Mouse (Mus musculus): ENCODE measurements around the gene Scn2b. TPM values are rescaled to one million over a fixed set of nuclear protein-coding genes. Genes with fewer than 3 reads are reported as not detected.

Gene Scn2b
- total RNA-seq, 2 experiments from 2014 or later: 253 to 275 TPM

- DNase-seq: no peak
These were observed 2.5 kb downstream of the Scn2b start for GRCm38 (mm10) chr9:45119954-45120530.

DNA sequence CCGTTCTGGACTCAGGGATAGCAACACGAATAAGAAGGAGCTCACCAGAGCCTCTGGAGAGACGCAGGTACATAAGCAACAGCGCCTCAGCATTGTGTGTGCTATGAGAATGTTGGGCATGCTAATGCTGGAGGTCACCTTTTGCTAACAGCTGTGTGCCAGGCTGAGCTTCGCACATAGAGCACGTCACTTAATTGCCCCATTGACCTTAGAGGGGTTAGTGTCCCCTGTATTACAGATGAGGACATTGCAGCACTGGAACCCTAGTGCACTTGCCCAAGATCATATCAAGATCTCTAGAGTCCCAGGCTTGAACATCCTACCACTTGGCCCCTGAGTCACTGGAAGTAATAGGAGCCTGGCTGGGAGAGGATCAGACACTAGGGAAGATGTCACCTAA lies 3.0 kb downstream of the Scn2b start:
- DNase-seq: no peak

DNA sequence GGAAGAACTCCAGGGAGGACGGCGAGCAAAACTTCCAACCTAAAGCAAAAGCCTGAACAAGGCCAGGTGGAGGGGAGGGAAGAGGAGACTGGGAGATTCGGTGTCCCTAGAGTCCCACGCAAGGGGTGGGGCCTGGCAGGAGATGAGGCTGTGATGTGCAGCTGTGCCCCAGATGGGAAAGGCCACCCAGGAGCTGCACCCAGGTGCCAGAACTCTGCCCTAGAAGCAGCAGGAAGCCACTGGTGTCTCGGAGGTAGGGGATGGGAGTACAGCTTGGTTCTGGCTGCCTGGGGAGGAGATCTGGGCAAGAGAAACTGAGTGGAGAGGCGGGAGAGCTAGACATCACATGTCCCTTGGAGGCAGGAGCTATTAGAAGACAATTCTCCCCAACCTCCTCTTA lies 3.4 kb downstream of the Scn2b start:
- no peak for DNase-seq

DNA sequence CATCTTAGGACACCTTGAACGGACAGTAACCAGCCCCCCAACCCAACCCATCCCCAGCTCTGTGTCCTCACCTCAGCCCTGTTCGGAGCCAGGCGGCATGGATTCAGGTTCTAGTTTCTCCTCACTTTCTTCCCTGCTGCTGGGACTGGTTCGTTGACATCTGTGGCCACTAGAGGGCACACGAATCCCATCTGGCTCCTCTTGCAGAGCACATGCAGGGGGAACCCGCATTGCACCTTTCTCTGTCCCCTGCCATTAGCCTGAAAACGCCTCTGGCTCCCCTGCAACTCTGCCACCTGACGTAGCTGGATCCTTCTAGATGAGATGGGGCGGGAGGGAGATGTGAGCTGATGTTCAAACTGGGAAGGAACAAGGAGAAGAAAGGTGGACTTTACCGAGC lies 4.2 kb downstream of the Scn2b start:
- peak; percentile 73 to 74 for DNase-seq

GRCm38 (mm10) chr9:45122209-45122761 lies 4.7 kb downstream of the Scn2b start:
- DNase-seq: peak; percentile 67 to 70

DNA sequence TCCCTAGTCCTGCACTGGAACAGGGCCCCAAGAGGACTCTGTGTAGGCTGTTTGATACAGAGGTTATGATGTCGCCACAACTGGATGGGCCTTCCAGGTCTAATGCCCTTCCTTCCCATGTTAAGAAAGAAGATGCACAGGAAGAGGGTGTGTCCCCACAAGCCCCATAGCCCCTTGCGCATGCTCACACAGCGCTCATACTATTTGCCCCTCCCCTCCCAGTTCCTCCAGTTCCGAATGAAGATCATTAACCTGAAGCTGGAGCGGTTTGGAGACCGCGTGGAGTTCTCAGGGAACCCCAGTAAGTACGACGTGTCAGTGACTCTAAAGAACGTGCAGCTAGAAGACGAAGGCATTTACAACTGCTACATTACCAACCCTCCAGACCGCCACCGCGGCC lies 7.6 kb downstream of the Scn2b start:
- no peak for DNase-seq

GRCm38 (mm10) chr9:45126941-45127340 lies 9.4 kb downstream of the Scn2b start:
- DNase-seq: no peak

DNA sequence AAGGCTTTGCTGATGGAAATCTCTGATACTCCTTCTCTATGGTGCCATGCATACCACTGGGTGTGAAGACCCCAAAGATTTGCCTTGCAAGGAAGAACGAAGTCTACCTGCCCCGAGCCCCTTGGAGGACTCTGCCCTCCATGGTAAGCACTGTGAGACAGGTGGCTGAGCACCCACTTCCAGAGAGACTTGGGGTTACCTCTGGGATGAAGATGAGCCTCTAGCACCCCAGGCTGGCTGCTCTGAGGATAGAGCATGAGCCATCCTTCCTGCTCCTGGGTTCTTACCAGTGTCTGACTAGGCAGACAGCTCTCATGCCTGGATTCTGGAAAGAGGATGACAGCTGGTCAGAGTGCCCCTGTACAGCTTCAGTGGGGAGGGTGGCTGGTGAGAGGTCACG lies 12.5 kb downstream of the Scn2b start:
- DNase-seq: no peak

DNA sequence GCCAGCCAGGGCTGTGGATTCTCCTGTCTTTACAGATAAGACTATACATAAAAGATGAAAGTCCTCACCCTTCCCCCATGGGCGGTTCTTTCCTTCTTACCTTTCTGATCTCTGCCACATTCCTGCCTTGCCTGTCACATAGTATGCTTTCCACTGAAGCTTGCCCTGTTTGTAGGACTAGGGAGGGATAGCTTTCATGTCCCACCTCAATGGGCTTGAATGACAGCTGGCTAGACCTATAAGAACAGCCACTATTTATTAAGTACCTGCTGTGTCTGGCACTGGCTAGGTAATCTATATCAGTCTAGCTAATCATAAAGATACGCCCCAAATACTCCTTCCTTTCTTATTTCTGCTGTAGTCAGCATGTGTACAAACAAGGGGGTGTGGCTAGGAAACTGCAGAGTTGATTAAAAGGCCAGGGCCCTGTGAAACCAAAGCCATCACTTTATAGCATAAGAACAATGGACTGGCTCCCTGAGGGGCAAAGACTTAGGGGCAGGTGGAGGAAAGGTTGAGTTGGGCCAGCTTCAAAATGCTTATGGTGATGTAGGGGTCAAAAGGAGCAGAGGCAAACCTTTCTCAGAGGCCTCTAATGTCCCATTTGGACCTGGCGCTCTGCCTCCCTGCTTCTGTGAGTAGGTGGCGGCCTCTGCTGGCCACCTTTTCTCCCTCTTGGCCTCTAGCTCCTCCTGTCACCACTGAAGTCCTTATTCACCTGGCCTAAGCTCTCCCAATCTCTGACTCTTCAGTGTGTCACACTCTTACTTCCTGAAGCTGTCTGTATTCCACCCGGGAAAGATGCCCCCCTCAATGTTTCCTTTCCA lies 16.1 kb downstream of the Scn2b start:
- no peak for DNase-seq

DNA sequence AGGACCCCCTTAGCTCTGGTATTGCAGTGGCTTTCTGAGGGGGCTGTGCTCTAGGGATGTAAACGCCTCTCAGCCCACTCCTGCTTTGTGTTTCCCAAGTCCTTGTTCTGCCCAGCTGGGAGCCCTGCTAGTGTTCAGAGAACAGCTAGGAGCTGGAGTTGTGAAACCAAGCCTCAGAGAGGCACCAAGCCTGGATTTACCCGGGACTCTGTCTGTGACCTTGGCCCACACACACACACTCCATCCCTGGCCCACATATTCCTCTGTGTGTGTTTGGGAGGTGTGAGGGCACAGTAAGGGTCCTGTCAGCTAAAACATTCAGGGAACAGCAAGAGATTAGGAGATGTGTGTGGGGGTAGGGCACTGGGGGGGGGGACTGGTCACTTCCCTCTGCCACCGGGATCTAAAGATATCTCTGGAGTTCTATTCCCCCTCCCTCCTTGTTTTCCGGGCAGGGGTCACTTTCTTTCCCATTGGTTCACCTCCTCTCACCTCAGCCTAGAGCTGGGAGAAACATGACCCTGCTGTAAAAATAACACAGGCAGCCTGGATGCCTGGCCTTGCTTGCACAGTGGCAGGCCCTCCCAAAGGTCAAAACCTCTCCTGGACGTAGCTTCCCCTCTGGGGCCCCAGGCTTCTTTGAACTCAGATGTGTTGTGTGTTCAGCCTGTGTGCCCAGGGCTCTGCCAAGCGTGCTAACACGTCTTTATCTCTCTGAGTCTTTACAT lies 19.0 kb downstream of the Scn2b start:
- no peak for DNase-seq

DNA sequence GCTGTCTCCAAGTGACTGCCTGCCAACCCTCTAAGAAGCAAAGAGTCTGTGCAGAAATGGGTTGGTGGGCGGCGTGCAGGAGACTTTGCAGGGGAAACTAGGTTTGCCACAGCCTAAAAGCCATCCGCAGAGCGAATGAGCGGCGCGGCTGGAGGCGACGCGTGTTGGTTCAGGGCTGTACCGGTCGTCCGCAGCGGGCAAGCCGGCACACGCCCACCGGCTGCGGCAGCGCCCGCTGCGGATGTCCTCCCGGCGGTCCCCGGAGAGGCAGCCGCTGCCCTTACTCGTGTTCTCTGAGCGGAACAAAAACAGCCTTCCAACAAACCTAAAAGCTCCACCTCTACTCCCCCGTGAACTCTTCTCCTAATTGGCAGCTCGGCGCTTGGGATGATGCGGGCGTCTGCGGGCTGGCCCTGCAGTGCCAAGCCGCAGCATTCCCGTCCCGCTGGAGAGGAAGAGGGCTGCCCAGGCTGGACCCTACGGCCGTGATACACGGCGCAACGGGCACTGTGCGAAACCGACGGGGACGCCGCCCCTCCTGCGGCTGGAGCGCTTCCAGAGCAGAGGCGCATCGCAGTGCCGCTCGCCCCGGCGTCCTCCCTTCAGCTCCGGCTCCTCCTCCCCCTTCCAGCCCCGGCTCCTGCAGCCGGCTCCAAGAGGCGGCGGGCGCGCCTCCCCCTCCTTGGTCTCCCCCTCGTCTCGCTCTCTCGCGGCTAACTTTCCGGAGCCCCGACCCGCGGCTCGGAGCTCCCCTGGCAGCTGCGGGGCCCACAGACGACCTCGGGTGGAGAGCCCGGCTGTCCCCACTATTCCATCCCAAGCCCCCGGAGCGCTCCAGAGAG lies 20.8 kb downstream of the Scn2b start, which contains the start of gene Scn4b:
Gene Scn4b (plus strand): TSS at position 205 of the 842 bp plus-strand sequence.
- DNase-seq: peak in 1 of 2 experiments; percentile 40

DNA sequence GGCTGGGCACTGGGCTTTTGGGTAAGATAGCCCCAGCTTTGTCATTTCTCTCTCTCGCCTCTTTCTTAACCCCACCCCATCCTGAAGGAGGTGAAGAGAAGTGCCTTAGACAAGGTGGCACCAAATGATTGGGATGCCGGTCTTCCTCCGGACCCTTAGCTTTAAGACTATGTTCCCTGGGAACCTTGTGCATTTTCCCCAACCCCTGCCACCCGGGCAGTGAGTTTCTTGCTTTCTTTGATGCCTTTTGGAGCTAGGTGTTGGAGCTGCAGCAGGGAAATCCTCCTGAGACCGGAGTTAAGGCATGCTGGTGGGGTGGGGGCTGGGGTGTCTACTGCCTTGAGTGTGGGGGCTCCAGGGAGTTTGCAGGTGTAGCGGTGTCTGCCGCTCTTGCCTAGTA lies 21.5 kb downstream of the Scn2b start:
- DNase-seq: no peak

DNA sequence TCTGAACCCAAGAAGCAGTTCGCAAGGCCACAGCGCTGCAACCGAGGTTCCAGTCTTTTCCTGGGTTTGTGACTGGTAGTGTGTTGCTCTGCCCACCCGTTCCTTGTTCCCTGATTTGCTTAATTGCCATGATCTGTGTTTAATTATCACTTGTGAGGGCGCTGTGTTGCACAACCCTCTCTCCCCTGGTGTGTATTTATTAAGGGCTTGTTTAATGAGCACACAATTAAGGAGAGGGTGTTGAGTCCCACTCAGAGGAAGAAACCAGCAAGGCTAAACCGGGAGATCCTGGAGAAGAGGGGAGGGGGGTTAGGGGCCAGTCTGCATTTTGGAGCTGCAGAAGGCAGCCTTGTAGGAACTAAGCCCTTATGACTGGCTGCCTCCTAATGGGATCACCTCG lies 23.4 kb downstream of the Scn2b start:
- DNase-seq: no peak

GRCm38 (mm10) chr9:45142686-45143085 lies 25.1 kb downstream of the Scn2b start:
- DNase-seq: no peak

- peak in 1 of 2 experiments; percentile 21 for DNase-seq
These were observed 28.1 kb downstream of the Scn2b start for GRCm38 (mm10) chr9:45145533-45146266.

DNA sequence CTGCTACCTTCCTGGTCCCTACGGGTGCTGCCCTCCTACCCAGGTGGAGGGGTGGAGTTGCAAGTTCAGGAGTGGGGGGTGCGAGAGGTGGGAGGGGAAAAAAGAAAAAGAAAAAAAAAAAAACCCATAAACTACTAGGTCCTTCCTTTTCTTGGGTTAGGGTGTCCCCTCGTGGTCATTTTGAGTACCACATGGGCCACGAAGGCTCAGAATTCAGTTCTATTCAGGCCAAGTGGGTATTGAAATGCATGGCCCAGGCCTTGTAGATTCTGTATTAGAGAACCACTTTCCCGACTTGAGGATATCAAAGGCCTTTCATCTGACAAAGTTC lies 28.6 kb downstream of the Scn2b start:
- DNase-seq: peak; percentile 70 to 79

DNA sequence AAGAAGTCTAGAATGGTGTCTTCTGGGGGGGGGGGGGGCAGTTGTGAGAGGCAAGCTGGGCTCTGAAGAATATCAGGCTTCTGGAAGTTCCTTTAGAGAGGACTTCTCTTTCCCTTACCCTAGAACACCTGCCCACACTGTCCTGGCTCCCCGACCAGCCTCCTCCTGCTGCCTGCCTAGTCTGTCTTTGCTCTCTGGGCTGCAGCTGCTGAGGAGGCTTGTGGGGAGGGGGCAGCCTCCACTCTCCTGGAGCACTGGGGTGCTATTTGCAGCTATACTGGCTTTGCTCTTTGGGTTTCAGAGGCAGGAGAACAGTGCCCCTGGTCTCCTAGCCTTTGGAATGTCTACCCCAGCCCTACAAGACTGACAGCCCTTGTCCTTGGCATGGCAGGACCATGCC lies 33.4 kb downstream of the Scn2b start:
- DNase-seq: no peak

DNA sequence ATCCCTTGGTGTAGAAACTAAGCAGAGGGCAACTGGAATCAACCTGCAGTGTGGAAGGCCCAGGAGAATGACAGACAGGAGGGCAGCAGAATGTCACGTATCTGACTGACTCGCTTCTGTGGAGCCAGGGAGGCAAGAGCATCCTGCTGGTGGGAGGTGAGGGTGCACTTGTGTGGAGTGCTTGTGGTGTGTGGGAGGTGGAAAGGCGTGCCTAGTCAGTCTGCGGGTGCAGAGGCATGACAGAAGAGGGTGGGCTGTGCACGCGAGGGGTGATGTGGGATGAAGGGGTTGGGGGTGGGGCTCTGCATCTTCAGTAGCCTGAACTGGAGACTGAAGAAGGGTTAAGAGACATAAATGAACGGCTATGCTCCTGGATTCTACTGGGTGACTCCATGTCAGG lies 35.8 kb downstream of the Scn2b start:
- no peak for DNase-seq

DNA sequence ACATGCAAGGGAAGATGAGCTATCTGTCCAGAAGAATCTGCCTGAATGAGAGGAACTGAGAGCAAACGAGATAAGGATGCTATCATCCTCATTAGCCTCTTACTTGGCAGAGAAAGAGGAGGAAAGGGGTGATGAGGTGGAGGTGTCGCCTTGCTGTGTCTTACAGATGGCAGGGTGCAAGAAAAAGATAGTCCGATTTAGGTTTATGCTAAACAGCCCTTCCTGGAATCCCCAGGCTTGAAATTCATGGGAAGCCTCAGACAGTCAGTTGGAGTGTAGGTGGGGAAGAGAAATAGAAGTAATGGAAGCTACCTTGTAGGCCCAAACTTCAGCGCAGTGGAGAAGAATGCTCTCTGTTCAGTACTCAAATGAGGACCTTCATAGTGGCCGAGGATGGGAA lies 50.3 kb downstream of the Scn2b start:
- DNase-seq: no peak

GRCm38 (mm10) chr9:45170150-45170549 lies 52.6 kb downstream of the Scn2b start:
- DNase-seq: no peak

GRCm38 (mm10) chr9:45171073-45171610 lies 53.6 kb downstream of the Scn2b start:
- no peak for DNase-seq

Data from layer of hippocampus, postnatal 36 days (tissue).